Mouse (Mus musculus) hindbrain, embryonic 12.5 days (tissue): Measurements from ENCODE around the gene Atoh7. TPM values are rescaled to one million over a fixed set of nuclear protein-coding genes. Genes with fewer than 3 reads are reported as not detected.
"Not testable (repeated sequence)": the region's sequence is repeated elsewhere in the genome, so short reads cannot be mapped to it uniquely, and the experiment has no call there.

Source experiments
- ATAC-seq: fragments of 200-750 bp; cut with Nextera tagmentation; 2 replicates; pipeline ENCODE4 v1.8.0; 2017; ENCODE audit warnings: moderate TSS enrichment; ENCODE audit not compliant: low FRiP score
- H3K27ac ChIP-seq: fragments of 300-500 bp; sonication (generic); 2 replicates; pipeline ENCODE4 v1.5.1; 2016; ENCODE audit warnings: mild to moderate bottlenecking
- H3K27me3 ChIP-seq: fragments of 300-500 bp; sonication (generic); 2 replicates; pipeline ENCODE4 v1.6.1; 2016; ENCODE audit warnings: mild to moderate bottlenecking
- H3K36me3 ChIP-seq: fragments of 300-500 bp; sonication (generic); 2 replicates; pipeline ENCODE4 v1.6.1; 2016; ENCODE audit warnings: mild to moderate bottlenecking
- H3K4me1 ChIP-seq: fragments of 300-500 bp; sonication (generic); 2 replicates; pipeline ENCODE4 v1.6.1; 2016
- H3K4me2 ChIP-seq: fragments of 300-500 bp; sonication (generic); replicated peaks from 2 replicates; pipeline ENCODE4 v1.6.1; 2016; ENCODE audit warnings: mild to moderate bottlenecking
- H3K4me3 ChIP-seq: fragments of 300-500 bp; sonication (generic); 2 replicates; pipeline ENCODE4 v1.5.1; 2016; ENCODE audit warnings: mild to moderate bottlenecking
- H3K9ac ChIP-seq: fragments of 300-500 bp; sonication (generic); 2 replicates; pipeline ENCODE4 v1.6.1; 2016; ENCODE audit warnings: mild to moderate bottlenecking, moderate library complexity
- H3K9me3 ChIP-seq: fragments of 300-500 bp; sonication (generic); replicated peaks from 2 replicates; pipeline ENCODE4 v1.6.1; 2016; ENCODE audit warnings: mild to moderate bottlenecking
- WGBS: fragments of 180-500 bp; shearing (Covaris S2); methylation state at CpG from one replicate; pipeline ENCODE4 v1.1.7; 2016; 5-methylcytosine and 5-hydroxymethylcytosine counted together
- polyA plus RNA-seq: library from polyadenylated mRNA; unstranded; fragments of >200 nt; fragmentation: Nextera tagmentation; extraction: Ambion mirVana; gene quantifications from 2 replicates; pipeline ENCODE4 v1.2.1, GENCODE M21; 2016

Atoh7 gene
- 0.62 and 1.1 TPM in 2 replicates for polyA plus RNA-seq

DNA sequence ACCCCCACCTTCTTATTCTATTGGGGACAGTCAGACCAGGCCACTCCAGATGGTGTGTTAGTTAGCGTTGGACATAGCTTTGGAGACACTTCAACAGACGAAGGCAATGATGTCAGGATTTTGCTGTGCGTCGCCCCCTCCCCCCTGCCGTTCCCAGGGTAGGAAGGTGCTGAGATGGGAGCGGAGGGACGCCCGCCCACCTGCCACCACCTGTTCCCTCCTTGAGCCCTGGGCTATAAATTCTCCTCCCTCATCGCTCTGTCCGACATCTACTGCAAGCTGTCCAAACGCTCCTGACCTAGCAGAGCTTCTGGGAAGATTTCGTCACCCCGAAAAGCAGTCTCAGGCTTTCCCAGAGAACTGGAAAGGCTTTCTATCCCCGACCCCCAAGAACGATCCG, at the start of gene Atoh7:
Atoh7 (plus strand) TSS at position 131 of the 400 bp plus-strand sequence.
- Histone ChIP-seq H3K36me3 (no peaks in the 10 kb centered on the region), H3K4me1 (peaks cover 12% of the 10 kb centered on the region), H3K4me3 (peak within 1 kb of the TSS; percentile 57), H3K27ac (peak within 1 kb of the TSS; percentile 35; the same call in 1 of the 2 replicates), H3K9me3 (no peaks in the 10 kb centered on the region), H3K27me3 (peaks cover 27% of the 10 kb centered on the region), H3K4me2 (peak within 1 kb of the TSS; percentile 95), H3K9ac (peak within 1 kb of the TSS; percentile 65)
- 4% methylated on average over 16 of the region's 16 CpGs for WGBS
- ATAC-seq = no peak

GRCm38 (mm10) chr10:63051267-63051666, 48.2 kb upstream of the Atoh7 start:
- ATAC-seq = no peak
- no peaks in the 10 kb centered on the region for H3K36me3 ChIP-seq
- no peaks in the 10 kb centered on the region for H3K9me3 ChIP-seq
- peaks cover 5% of the 10 kb centered on the region; the same call in 1 of the 2 replicates for H3K4me1 ChIP-seq
- no peak overlapping the region for H3K27ac ChIP-seq
- no peak overlapping the region for H3K4me2 ChIP-seq
- WGBS = 71% methylated on average over 7 of the region's 7 CpGs
- no peak overlapping the region for H3K4me3 ChIP-seq
- H3K9ac ChIP-seq = no peak overlapping the region
- no peaks in the 10 kb centered on the region for H3K27me3 ChIP-seq

DNA sequence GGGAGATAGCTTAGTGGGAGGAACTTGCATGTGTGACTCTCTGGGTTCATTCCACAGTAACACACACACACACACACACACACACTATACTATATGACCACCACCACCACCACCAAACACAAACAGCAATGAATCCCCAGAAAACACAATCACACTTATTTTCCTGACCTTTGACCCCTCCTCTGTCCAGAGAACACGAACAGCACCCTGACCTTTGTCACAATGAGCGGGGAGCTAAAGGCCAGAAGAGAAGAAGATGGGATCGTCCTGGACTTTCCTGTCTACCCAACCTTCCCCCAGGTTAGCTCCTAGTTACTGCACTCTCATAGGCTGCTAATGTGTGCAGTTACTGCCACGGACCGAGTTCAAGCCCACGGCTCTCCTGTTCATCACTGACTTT, 47.4 kb upstream of the Atoh7 start:
- Histone ChIP-seq H3K9me3 (no peaks in the 10 kb centered on the region), H3K27ac (no peak overlapping the region), H3K36me3 (no peaks in the 10 kb centered on the region), H3K9ac (no peak overlapping the region), H3K4me2 (no peak overlapping the region), H3K4me1 (peaks cover 5% of the 10 kb centered on the region; the same call in 1 of the 2 replicates), H3K27me3 (no peaks in the 10 kb centered on the region), H3K4me3 (no peak overlapping the region)
- 77% methylated on average over 6 of the region's 6 CpGs for WGBS
- no peak for ATAC-seq

GRCm38 (mm10) chr10:63053007-63053406, 46.4 kb upstream of the Atoh7 start:
- Histone ChIP-seq H3K9ac (no peak overlapping the region), H3K27me3 (no peaks in the 10 kb centered on the region), H3K4me1 (peaks cover 5% of the 10 kb centered on the region; the same call in 1 of the 2 replicates), H3K36me3 (no peaks in the 10 kb centered on the region), H3K9me3 (no peaks in the 10 kb centered on the region), H3K4me2 (no peak overlapping the region), H3K4me3 (no peak overlapping the region), H3K27ac (no peak overlapping the region)
- WGBS = 63% methylated on average over 6 of the region's 6 CpGs
- no peak for ATAC-seq

DNA sequence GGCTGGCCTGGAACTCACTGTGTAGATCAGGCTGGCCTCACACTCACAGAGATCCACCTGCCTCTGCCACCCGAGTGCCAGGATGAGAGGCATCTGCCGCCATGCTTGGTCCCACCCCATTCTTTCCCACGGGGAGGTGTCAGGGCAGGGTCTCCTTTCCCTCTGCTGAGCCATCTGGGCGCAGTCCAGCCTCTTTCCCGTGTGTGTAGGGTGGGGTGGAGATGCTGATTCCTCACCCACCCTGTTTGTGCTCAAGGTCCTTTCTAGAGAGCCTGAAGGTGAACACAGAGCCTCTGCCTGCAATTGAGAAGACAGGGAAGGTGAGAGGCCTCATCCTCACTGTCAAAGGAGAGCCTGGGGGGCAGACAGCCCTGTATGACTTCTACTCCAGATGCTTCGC, 45.4 kb upstream of the Atoh7 start:
- not testable (repeated sequence) for H3K4me2 ChIP-seq, ATAC-seq, H3K27ac ChIP-seq, H3K4me1 ChIP-seq, H3K9me3 ChIP-seq, H3K27me3 ChIP-seq, H3K4me3 ChIP-seq, H3K9ac ChIP-seq, H3K36me3 ChIP-seq
- 87% methylated on average over 6 of the region's 6 CpGs for WGBS

GRCm38 (mm10) chr10:63054586-63054985, 44.9 kb upstream of the Atoh7 start:
- 68% methylated on average over 2 of the region's 2 CpGs for WGBS

DNA sequence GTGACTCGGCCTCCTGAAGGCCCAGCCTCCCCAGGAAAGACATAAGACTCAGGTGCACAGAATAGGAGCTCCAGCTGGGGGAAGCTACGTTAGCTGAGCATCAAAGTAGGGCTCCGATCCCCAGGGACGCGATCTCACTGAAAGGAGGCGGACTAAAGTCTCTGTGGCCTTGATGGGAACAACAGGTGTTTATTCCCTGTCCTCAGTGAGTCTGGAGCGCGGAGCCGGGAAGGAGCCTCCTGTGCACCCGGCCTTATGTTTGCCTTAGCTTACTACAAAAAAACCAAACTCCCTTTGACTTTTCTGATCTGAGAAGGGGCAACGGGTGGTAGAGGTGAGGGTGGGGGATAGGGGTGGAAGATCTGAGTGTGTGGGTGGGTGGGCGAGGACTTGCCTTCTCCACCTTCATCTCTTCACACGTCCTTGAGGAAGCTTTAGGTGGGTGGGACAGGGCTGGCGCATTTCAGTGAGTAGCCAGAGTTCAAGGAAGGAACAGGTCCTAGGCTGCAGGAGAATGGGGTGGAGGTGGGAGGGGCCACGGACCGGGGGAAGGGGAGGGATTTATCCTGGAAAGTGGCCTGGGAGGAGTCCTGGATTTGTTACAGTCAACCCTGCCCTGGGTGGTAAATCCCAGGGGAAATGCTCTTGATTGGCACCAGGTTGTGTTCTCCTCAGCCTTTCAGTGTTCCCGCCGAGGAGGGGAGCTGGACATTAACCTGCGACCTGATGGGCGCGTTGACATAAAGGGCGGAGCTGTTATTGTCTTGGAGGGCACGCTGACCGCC, 42.3 kb upstream of the Atoh7 start:
- no peak for ATAC-seq

More at GRCm38 (mm10) chr10:63054586-63054985, 44.9 kb upstream of the Atoh7 start:
- Histone ChIP-seq H3K27ac (no peak overlapping the region), H3K9me3 (no peaks in the 10 kb centered on the region), H3K4me2 (no peak overlapping the region), H3K36me3 (no peaks in the 10 kb centered on the region), H3K4me1 (peaks cover 5% of the 10 kb centered on the region; the same call in 1 of the 2 replicates), H3K4me3 (no peak overlapping the region), H3K9ac (no peak overlapping the region), H3K27me3 (no peaks in the 10 kb centered on the region)
- no peak for ATAC-seq

GRCm38 (mm10) chr10:63059862-63060261, 39.6 kb upstream of the Atoh7 start, which contains the start of gene Pbld1:
Gene Pbld1 (plus strand): TSS chr10:63060162.
- no peak within 1 kb of the TSS for H3K4me3 ChIP-seq
- 88% methylated on average over 2 of the region's 2 CpGs for WGBS
- H3K9me3 ChIP-seq = no peaks in the 10 kb centered on the region

More for the DNA sequence above, 42.3 kb upstream of the Atoh7 start:
- H3K27ac ChIP-seq = no peak overlapping the region
- no peaks in the 10 kb centered on the region for H3K9me3 ChIP-seq
- H3K4me1 ChIP-seq = peaks cover 5% of the 10 kb centered on the region; the same call in 1 of the 2 replicates
- H3K4me3 ChIP-seq = no peak overlapping the region
- no peaks in the 10 kb centered on the region for H3K27me3 ChIP-seq
- no peaks in the 10 kb centered on the region for H3K36me3 ChIP-seq
- H3K4me2 ChIP-seq = no peak overlapping the region
- 36% methylated on average over 24 of the region's 24 CpGs for WGBS
- no peak overlapping the region for H3K9ac ChIP-seq

GRCm38 (mm10) chr10:63060406-63060805, 39.0 kb upstream of the Atoh7 start:
- H3K4me1 ChIP-seq = no peaks in the 10 kb centered on the region
- H3K4me2 ChIP-seq = no peak overlapping the region
- H3K27me3 ChIP-seq = no peaks in the 10 kb centered on the region
- 81% methylated on average over 11 of the region's 11 CpGs for WGBS
- no peak overlapping the region for H3K27ac ChIP-seq
- H3K9ac ChIP-seq = no peak overlapping the region
- H3K4me3 ChIP-seq = no peak overlapping the region
- no peak for ATAC-seq
- no peaks in the 10 kb centered on the region for H3K36me3 ChIP-seq
- no peaks in the 10 kb centered on the region for H3K9me3 ChIP-seq

More at GRCm38 (mm10) chr10:63059862-63060261, 39.6 kb upstream of the Atoh7 start, which contains the start of gene Pbld1:
- no peak within 1 kb of the TSS for H3K27ac ChIP-seq
- H3K4me1 ChIP-seq = no peaks in the 10 kb centered on the region
- H3K27me3 ChIP-seq = no peaks in the 10 kb centered on the region
- H3K4me2 ChIP-seq = no peak within 1 kb of the TSS
- no peaks in the 10 kb centered on the region for H3K36me3 ChIP-seq
- no peak within 1 kb of the TSS for H3K9ac ChIP-seq
- ATAC-seq = no peak

DNA sequence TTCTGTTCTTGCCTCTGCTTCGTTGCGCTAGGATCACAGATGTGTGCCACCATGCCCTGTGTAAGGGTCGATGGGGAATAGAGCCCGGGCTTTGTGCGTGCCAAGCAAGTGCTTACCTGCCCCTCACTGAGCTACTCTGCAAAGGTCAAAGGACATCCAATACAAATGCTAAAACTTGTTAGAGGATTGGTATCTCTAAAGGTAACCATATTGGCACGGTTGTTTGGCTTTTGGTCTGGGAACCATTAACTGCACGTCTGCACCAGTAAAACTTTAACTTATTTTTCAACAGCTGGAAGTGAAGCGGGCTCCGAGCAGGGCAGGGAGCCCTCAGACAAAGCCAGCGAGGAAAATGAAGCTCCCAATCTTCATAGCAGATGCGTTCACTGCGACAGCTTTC, 38.2 kb upstream of the Atoh7 start:
- H3K4me1 ChIP-seq = no peaks in the 10 kb centered on the region
- H3K9ac ChIP-seq = no peak overlapping the region
- no peak overlapping the region for H3K27ac ChIP-seq
- ATAC-seq = no peak
- H3K36me3 ChIP-seq = no peaks in the 10 kb centered on the region
- no peak overlapping the region for H3K4me2 ChIP-seq
- 72% methylated on average over 12 of the region's 12 CpGs for WGBS
- H3K27me3 ChIP-seq = no peaks in the 10 kb centered on the region
- H3K4me3 ChIP-seq = no peak overlapping the region
- H3K9me3 ChIP-seq = no peaks in the 10 kb centered on the region

DNA sequence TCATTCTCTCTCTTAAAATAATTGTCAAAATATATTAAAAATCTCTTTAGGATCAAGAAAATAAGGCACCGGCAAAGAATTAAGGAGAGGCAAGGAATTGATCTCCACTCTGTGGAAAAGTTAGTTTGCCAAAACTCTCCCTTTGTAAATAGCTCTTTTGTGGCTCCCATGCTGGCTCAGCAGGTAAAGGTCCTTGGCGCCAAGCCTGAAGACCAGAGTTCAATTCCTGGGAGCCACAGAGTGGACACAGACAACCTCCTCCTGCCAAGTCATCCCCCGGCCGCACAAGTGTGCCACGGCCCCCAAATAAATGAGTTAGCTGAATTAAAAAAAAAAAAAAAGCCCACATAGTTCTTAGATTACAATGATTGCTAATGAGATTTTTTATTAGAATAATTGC, 36.8 kb upstream of the Atoh7 start:
- Histone ChIP-seq H3K27ac (no peak overlapping the region), H3K4me1 (no peaks in the 10 kb centered on the region), H3K4me2 (no peak overlapping the region), H3K27me3 (no peaks in the 10 kb centered on the region), H3K9ac (no peak overlapping the region), H3K9me3 (no peaks in the 10 kb centered on the region), H3K36me3 (no peaks in the 10 kb centered on the region), H3K4me3 (no peak overlapping the region)
- 95% methylated on average over 5 of the region's 5 CpGs for WGBS
- no peak for ATAC-seq

GRCm38 (mm10) chr10:63063365-63063764, 36.1 kb upstream of the Atoh7 start:
- Histone ChIP-seq H3K4me3 (no peak overlapping the region), H3K4me2 (no peak overlapping the region), H3K9me3 (no peaks in the 10 kb centered on the region), H3K9ac (no peak overlapping the region), H3K36me3 (no peaks in the 10 kb centered on the region), H3K27me3 (no peaks in the 10 kb centered on the region), H3K4me1 (no peaks in the 10 kb centered on the region), H3K27ac (no peak overlapping the region)
- ATAC-seq = peak; percentile 60; the same call in 1 of the 2 replicates
- 67% methylated on average over 7 of the region's 7 CpGs for WGBS

DNA sequence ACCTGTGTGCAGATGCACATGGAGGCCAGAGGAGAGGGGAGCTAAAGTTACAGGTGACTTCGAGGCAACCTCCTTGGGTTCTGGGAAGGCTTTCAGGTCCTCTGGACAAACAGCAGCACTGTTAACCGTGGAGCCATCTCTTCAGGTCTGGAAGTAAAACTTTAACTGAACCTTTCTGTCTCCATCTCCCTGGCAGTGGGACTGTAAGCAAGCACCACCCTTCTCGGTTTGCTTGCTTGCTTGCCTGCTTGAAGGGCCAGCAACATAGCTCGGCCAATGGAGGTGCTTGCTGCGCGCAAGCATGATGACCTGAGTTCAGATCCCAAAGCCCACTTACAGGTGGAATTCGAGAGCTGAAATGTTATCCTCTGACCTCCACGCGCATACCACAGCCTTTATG, 34.9 kb upstream of the Atoh7 start:
- Histone ChIP-seq H3K27me3 (no peaks in the 10 kb centered on the region), H3K4me2 (no peak overlapping the region), H3K9me3 (no peaks in the 10 kb centered on the region), H3K4me3 (no peak overlapping the region), H3K27ac (no peak overlapping the region), H3K9ac (no peak overlapping the region), H3K4me1 (no peaks in the 10 kb centered on the region), H3K36me3 (no peaks in the 10 kb centered on the region)
- WGBS = 84% methylated on average over 9 of the region's 9 CpGs
- no peak for ATAC-seq
